Mouse (Mus musculus) retina, postnatal 1 day (tissue): ENCODE measurements around the gene Gm2a.
"Not testable (repeated sequence)": the region's sequence is repeated elsewhere in the genome, so short reads cannot be mapped to it uniquely, and the experiment has no call there.

Source experiments
- DNase-seq: peaks from one replicate; pipeline ENCODE4 v3.0.0-alpha.2; 2012

The Gm2a gene

DNA sequence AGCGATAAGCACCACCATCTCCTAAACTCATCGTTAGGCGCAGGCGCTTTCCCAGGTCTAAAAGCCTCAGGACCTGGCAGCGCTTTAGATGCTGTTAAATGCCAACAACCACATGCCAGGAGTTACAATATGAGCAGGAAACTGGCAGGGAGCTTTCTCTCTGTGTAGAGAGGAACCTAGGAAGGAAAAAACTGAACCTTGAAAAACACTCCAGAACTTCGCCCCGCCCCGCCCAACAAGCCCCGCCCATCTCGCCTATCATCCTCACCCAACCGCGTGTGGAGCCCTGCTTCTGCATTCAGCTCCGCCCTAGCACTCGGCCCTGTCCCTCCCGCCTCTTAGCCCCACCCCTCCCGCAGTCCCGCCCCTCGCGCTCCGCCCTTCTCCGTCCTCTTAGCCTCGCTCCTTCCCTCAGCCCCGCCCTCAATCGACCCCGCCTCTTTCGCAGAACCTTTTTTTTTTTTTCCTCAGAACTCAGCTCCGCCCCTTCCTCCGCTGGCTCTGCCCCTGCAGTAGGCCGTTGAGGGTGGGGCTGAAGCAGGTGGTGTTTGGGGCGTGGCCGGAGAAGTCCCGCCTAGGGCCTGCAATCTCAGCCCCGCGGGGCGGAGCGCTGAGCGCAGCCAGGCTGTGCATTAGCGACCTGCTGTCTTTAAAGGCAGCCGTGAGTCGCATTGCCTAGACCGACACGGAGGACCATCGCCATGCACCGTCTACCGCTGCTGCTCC lies at the start of gene Gm2a:
TSS of gene Gm2a (plus strand) at position 653 of the 726 bp plus-strand sequence.
- peak; percentile 98 for DNase-seq

DNA sequence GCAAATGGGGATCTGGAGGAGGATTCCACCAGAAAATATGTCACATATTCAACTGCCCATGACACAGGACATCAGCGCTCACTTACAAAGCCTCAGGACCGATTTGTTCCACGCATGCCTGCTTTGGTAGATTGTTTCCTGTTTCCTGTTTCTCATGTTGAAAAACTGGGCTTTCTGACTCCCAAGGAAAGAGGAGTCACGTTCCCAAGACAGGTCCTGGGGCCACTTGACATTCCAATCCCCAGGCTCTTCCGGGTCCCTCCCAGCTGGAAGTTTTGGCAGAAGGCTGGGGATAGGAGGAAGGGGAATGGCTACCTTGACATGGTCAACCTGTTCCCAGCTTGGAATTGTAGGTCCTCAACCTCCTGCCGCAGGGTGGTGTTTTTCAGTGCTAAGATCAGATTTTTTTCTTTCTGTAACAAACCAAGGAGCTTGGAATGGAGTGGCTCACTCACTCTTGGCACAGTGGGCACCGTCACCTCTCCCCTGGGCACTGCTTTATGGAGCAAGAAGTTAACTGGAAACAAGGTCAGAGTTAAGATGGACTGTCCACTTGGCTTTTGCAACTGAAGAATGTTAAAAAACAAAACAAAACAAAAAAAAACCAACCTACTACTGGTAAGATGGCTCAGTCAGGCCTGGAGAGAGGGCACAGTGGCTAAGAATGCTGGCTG lies 46.9 kb upstream of the Gm2a start:
- DNase-seq: no peak

DNA sequence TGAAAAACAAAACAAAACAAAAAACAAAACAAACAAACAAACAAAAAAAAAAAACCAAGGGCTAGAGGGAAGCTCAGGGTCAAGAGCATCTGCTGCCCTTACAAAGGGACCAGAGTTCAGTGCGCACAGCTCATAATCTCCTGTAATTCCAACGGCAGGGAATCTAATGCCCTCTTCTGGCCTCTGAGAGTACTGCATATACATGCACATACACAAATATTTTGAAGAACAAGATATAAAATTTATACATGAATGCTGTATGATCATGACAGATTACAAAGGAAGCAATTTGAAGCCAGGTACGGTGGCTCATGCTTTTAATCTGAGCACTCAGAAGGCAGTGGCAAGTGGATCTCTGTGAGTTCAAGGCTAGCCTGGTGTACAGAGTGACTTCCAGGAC lies 40.4 kb upstream of the Gm2a start:
- DNase-seq: no peak

DNA sequence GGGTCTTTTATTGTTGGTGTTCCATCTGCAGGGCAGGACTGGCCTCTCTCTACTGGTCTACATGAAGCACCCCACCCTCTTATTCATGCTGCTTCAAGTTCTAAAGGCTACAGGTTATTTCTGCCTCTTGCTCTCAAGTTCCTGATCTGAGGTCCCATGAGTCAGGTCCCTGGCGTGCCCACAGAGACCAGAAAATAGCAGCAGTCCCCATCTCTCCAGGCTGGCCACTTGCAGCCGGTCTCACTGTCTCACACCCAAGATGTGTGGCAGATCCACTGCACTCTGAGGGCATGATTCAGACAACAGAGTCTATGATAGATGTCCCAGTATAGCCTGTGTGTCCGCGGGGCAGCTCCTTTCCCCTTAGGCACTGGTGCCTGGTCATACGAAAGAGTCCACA lies 37.1 kb upstream of the Gm2a start:
- DNase-seq: no peak

DNA sequence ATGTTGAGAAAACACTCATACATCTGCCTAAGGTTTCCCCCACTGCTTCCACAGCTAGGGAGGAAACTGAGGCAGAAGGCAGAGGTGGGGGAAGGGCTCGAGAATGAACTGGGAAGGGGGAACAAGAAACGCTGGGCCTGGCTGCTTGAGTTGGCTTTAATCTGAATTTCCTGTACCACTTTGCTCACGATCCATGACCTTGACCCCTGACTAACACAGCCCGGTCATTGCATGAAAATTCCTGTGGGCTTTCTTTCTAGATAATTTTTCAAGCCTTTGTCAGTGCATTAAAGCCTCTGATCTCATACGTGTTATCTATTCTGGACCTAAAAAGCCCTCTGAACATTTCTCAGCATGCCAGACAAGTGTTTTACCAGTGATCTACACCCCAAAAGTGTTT lies 35.1 kb upstream of the Gm2a start:
- DNase-seq: no peak

DNA sequence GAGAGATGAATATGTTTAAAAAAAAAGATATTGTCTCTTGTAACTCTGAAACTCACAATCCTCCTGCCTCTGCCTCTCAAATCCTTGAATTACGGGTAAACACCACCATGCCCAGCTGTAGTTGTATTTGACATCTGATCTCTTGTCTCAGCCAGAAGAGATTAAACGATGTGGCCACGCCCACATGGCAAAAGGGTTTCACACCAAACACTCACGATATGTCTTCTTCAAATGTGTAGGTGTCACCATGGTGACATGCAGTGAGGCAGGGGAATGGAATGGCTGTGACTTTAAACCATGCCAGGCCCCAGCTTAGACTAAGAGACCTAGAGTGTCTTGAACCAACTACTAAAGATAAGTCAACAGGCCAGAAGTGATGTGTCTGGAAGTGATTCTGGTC lies 31.0 kb upstream of the Gm2a start:
- no peak for DNase-seq

DNA sequence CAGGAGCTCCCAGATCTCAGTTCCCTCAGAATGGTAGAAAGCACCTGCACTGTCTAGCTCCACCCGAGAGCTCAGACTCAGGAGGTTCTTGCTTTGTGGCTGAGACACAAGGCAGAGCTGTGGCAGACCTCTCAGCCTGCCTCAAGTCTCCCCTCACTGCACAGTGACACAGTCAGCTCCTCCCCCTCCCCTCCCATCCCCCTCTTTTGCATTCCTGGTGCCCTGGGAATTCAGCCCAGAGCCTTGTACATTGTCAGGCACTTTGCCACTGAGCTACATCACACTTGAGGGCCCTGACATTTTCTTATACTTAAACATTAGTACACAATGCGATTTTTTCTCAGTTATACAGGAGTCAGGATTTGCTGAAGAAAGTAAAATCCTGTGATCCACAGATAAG lies 28.9 kb upstream of the Gm2a start:
- peak; percentile 32 for DNase-seq

DNA sequence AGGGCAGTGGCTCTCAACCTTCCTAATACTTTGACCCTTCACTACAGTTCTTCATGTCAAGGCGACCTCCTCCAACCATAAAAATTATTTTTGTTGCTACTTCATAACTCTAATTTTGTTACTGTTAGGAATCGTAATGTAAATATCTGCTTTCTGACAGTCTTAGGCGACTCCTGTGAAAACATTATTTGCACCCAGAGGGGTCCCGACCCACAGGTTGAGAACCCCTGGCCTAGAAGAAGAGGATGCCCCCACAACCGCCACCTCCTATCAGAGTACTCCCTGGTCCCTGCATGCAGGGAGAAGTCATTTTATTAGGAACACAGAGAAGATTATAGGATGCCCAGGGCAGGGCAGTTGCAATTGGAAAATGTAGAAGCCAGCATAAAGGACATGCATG lies 26.6 kb upstream of the Gm2a start:
- DNase-seq: no peak

GRCm38 (mm10) chr11:55072467-55072866 lies 25.4 kb upstream of the Gm2a start:
- no peak for DNase-seq

DNA sequence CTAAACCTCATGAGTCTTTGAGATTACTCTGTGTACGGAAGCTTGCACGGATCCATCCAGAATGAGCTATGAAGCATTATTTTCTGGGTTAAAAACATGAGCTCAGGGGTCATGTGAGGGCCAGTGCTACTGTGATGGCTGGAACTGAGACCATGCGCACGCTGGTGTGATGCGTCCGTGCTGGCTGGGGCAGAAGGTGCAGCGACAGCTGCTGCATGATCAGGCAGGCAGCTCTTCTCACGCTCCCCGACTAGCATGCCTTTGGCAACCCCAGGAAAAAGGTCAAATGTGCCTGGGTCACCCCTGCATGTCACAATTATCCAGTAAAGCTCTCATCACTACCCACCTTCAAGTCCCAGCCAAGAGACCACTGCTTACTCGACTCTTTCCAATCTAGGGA lies 24.7 kb upstream of the Gm2a start:
- no peak for DNase-seq

DNA sequence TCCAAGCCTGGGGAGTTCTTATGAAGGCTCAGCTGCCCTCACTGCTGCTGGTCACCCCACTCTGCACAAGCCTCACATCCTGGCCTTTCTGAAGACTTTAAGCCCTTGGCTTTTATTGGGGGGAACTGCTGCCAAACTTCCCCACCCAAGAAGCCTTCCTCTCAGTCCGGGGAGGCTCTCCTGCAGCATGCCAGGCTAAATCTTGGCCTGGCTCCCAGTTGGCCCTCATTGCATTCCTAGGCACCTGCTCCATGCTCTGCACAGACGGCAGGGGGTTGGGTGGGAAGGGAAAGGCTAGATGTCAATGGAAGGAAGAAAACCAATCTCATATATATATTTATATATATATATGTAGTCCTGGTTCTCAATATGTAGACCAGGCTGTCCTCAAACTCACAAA lies 22.3 kb upstream of the Gm2a start:
- no peak for DNase-seq

- no peak for DNase-seq
These were observed 21.7 kb upstream of the Gm2a start for GRCm38 (mm10) chr11:55076234-55076633.

GRCm38 (mm10) chr11:55077331-55078231 lies 20.3 kb upstream of the Gm2a start, which contains the start of gene Ccdc69:
Ccdc69 (minus strand) TSS chr11:55078131.
- peak; percentile 75 for DNase-seq

DNA sequence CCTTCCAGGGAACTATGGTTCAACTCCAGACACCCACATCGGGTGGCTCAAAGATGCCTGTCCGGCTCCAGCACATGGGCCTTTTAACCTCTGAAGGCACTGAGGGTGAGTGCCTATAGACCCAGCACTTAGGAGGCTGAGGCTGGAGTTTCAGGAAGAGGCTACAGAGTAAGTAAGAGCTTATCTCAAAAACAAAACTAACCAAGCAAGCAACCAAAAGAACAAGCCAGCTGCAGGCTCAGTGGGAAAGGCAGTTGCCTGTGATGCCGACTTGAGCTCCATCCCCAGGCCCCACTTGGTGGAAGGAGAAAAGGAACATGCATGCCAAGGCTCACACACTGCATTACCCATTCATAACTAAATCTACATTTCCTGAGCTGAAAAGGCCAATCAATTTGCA lies 19.4 kb upstream of the Gm2a start:
- no peak for DNase-seq

GRCm38 (mm10) chr11:55079180-55079579 lies 18.7 kb upstream of the Gm2a start:
- peak; percentile 21 for DNase-seq

DNA sequence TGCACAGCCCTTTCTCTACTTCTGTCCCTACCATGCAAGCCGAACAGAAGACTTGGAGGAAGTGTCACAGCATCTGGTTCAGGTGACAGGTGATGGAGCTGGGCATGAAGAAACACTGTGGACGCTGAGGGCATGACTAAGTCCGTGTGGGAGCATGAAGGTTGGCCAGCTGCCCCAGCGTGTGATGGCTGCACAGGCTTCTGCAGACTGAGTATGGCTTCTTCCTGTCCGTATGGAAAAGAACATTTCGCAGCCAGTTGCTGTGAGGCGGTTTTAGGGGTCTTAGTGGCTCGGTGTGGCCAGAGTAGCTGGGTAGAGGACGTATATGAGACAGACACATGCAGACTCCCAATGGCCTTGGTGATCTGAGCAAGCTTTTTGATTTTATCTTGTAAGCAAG lies 16.7 kb upstream of the Gm2a start:
- no peak for DNase-seq

GRCm38 (mm10) chr11:55084629-55085028 lies 13.3 kb upstream of the Gm2a start:
- DNase-seq: no peak

- DNase-seq: no peak
These were observed 12.5 kb upstream of the Gm2a start for GRCm38 (mm10) chr11:55085396-55085795.

GRCm38 (mm10) chr11:55087006-55087405 lies 10.9 kb upstream of the Gm2a start:
- peak; percentile 88 for DNase-seq

- no peak for DNase-seq
These were observed 8.0 kb upstream of the Gm2a start for GRCm38 (mm10) chr11:55089892-55090291.

DNA sequence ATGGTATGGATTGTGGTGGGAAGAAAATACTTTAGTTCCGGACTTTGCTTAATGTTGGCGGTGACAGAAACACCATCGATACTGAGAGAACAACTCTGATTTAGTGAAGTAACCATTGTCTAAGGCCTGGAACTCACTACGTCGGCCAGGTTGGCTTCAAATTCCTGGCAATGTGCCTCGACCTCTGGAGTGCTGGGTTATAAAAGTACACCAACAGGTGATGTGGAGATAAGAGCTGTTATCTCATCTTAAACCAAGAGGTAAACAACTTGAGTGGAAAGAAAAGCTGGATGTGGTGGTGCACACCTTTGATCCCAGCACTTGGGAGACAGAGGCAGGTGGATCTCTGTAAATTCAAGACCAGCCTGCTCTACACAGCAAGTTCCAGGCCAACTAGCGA lies 4.8 kb upstream of the Gm2a start:
- no peak for DNase-seq

- not testable (repeated sequence) for DNase-seq
These were observed 1.6 kb upstream of the Gm2a start for GRCm38 (mm10) chr11:55096296-55096695.

- DNase-seq: no peak
These were observed 1.0 kb upstream of the Gm2a start for GRCm38 (mm10) chr11:55096731-55097462.
